Mouse (Mus musculus): ENCODE measurements around the gene Cryba2.

The Cryba2 gene

GRCm38 (mm10) chr1:74893134-74893855, at the start of gene Cryba2:
Cryba2 (minus strand) TSS chr1:74893143.
- peak; percentile 25 for DNase-seq

- no peak for DNase-seq
Observed at GRCm38 (mm10) chr1:74941651-74942360, 48.9 kb upstream of the Cryba2 start.

- DNase-seq, result no peak
Observed at GRCm38 (mm10) chr1:74939762-74940161, 46.8 kb upstream of the Cryba2 start.

GRCm38 (mm10) chr1:74936221-74936830, 43.4 kb upstream of the Cryba2 start:
- DNase-seq, result no peak

- DNase-seq, result no peak
Observed at GRCm38 (mm10) chr1:74935402-74935801, 42.5 kb upstream of the Cryba2 start, which contains the start of gene Cfap65. Cfap65 (minus strand) TSS chr1:74935599.

DNA sequence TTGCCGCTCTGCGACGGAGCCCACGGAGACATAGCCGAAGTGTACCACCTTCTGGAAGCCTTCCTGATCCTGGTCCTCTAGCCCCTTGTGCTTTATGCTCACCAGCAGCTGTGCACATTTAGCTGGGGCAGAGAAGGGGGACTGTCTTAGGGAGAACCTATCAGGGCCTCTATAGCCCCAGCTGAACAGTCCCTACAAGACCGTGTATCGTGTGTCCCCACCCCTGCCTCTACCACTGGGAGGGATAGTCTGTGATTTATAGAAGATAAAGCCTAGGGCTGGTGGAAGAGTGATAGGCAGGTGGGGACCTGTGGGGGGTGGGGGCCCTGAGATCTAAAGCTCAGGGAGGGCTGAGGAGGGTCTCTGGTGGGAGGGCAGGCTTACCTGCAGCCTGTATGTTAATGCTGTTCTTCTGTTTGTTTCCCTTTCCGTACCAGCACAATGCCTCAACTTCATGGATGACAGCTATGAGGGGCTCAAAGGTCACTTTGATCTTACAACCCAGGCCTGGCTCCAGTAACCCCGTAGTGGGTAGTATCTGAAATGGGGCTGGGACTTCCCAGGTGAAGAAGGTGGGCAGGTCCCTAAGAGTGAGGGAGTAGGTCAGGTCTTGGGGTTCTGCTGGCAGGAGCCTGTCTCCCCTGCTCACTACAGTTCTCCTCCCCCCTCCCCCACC, 34.8 kb upstream of the Cryba2 start:
- no peak for DNase-seq

DNA sequence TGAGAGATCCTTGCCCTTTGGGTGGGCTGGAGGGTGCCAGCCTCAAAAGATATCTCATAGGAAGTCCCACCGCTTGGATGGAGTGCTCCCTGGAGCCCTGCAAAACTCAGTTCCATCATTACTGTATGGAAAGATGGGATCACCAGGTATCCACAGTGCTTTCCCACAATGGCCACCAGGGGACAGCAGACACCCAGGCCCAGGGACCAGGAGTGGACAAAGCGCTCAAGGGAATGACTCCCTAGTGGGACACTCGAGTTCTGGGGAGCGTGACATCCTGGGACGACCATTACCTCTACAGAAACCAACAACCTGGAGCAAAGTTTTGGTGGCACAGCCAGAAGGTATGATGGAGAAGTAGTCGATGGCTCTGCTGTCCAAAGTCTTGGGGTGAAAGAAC, 33.8 kb upstream of the Cryba2 start:
- DNase-seq, result no peak

DNA sequence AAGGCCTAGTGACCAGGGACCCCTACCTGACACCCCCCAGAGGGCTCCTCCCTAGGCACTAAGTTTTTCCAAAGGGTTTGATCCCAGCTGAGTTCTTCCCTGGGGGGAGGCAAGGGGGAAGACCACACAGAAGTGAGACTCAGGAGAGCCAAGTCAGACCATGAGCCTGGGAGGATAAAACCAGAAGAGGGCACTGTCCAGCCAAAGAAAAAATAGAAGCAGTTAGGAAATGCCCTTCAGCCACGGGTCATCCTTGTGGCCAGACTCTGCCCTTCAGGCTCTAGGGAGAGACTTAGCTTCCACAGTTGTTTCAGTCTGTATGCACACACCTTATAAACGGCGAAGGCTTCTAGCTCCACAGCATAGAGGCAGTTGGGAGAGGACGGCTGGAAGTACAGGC, 31.5 kb upstream of the Cryba2 start:
- no peak for DNase-seq

GRCm38 (mm10) chr1:74915706-74916105, 22.8 kb upstream of the Cryba2 start:
- DNase-seq, result no peak

DNA sequence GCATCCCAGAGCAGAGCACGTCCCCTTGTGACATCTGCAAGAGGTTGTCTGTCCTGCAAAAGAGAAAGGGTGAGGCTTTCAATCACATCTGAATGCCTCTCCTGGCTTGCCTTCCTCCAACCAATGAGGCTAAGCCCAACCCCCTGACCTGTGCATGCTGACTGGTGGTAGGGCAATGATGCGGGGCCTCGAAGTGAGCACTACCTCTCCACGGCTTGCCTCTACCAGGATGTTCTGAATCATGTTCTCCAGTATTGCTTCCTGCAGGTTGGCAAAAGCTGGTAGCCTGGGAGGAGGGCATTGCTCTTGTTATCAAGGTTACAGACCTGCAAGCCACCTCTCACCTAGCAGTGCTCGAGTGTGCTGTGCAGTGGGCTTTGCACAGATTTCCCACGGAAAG, 9.2 kb upstream of the Cryba2 start:
- no peak for DNase-seq

DNA sequence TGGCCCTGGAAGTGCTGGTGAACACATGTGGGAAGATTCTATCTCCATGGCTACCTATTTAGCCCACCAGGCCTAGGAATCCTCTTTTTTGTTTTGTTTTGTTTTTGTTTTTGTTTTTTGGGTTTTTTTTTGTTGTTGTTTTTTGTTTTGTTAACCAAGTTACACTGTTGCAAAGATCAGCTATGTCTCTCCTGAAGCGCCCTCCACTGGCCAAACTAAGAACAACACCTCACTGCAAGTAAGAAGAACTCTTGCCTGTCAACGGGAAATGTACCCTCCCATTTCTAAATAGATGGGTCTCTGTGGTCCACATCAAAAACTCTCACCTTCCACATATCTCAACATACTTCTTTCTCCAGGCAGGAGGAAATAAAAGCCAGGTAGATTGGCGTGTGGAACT, 8.7 kb upstream of the Cryba2 start:
- DNase-seq, result peak; percentile 34

- DNase-seq, result no peak
Observed at GRCm38 (mm10) chr1:74900341-74901285, 7.7 kb upstream of the Cryba2 start.

DNA sequence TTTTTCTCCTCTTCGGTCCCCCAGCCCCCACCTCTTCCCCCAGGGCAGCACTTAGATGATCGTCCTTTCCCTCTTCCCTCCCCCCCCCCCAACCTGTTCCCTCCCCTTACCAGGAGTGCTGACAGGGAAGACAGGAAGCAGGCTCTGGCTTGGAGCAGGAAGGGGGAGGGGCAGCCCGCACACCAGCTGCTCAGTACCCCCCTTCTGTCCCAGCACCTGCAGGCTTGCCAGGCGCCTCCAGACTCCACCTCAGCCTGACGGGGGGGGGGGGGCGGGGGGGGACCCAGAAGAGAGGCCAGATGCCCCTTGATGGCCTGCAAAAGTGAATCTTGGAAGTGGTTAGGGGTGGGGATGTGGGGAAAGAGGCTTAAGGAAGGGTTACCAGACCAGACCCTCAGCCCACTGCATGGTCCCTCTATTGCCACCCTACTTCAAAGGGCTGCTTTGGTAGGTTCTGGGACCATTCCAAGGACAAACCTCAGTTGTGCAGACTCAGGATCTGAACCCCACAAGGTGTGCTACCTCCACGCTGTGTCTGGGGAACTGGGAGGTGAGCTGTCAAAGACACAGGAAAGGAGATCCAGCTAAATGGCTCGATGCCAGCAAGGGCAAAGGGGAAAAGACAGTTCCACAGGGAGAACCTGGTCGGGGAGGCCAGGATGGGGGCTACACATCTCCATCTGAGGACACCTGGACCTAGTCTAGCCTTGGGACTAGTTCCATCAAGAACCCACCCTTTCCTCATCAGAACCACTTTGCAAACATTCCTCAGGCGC, 5.9 kb upstream of the Cryba2 start:
- no peak for DNase-seq

GRCm38 (mm10) chr1:74897976-74898375, 5.0 kb upstream of the Cryba2 start:
- no peak for DNase-seq

GRCm38 (mm10) chr1:74894966-74895365, 2.0 kb upstream of the Cryba2 start:
- peak; percentile 53 for DNase-seq

DNA sequence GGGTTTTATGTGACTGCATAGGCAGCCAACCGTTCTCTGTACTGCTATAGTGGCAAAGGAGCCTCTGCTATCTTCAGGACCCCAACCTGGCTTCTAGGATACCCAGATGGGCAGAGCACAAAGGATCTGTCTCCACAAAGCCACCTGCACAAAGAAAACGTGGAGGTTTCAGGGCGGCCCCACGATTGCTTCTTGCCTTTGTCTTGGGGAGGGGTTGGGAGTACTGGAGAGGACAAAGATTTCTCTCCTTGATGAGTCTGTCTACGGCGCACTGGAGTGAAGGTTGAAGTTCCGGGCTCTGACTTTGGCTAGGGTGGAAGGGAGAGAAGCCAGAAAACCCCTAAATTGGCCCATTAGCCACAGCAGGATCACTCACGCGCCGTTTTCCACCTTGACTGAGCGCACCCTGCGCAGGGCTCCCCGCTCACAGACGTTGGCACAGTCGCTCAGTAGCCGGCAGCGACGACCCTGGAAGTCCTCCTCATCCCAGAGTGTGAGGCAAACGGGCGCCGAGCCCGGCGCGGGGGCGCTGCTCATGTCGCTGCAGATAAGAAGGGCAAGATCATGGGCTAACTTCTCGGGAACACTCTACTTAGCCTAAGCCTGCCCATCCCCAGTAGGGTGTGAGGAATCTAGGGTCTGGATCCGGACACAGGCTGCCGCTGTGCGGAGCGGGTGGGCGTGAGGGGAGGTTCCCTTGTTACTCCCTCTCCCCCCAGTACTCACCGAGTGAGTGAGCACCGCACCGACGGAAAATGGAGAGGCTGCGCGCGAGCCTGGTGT, 401 bp downstream of the Cryba2 start:
- no peak for DNase-seq

DNA sequence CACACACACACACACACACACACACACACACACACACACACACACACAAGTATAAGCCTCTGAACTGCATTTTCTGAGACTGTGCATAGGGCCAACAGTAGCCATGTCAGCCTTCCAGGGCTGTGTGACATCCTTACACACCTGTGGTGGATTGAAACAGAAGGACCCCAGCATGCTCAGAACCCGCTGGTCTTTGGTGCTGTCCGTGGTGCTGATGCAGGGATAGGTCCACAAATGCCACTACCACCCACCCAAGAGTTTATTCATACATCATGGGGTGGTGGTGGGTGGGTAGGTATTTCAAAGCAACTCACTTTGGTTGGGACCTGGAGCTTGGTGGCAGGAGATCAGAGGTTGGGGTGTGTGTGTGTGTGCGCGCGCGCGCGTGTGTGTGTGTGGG, 1.4 kb downstream of the Cryba2 start:
- DNase-seq, result peak; percentile 26

DNA sequence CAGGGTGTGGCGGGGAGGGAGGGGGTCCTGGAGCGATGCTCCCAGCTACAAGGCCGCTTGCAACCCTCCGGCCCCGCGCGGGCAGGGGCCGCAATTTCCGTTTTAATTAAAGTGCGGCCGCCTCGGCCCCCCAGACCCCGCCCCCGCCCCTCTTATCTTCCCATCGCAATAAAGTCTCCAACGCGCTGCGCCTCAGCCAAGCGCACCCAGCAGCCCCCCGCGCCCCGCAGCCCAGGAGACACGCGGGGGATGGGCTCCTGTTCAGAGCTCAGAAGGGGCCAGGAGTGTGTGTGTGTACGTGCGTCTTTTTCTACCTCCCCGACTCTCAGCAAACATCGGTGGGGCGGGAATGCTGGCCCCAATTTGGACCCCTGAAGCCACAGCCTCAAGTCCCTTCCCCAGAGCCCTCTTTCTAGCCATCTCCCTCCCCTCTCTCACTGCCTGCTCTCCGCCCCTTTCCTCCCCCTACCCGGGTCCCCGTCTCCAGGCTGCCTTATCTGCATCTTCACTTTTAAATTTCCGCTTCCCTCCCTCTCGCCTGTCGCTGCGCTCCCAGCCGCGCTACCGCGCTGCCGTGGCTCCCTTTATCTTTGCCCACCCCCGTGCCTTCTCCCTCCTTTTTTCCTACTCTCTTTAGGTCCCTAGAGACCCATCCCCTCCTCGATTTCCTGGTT, 7.4 kb downstream of the Cryba2 start, which contains the start of gene Fev:
Fev (minus strand) TSS at position 51 of the 674 bp plus-strand sequence.
- no peak for DNase-seq

GRCm38 (mm10) chr1:74884196-74885141, 8.5 kb downstream of the Cryba2 start:
- DNase-seq, result no peak
